Mouse (Mus musculus) liver, postnatal 0 days (tissue): ENCODE measurements around the gene Rnf5.

ENCODE experiments used
- CTCF ChIP-seq: sonication (generic); IDR thresholded peaks from 2 replicates; pipeline ENCODE4 v1.5.1; 2016; ENCODE audit warnings: antibody characterized with exemption, low read depth
- EP300 ChIP-seq: IDR thresholded peaks from 2 replicates; pipeline ENCODE4 v1.6.1; 2016; ENCODE audit warnings: antibody characterized with exemption, low read depth, mild to moderate bottlenecking

- TF ChIP-seq CTCF (no peak), EP300 (no peak)
Measured at GRCm38 (mm10) chr17:34557411-34557810, 46.1 kb downstream of the Rnf5 start.
